Mouse (Mus musculus): ENCODE measurements at regions not wholly inside any gene's neighbourhood (a gene's known extent, or its start where the extent isn't known, plus 50 kb on each side); places are given as distances from the start of the nearest gene placed in this dataset.

- DNase-seq (ENCODE audit: low read depth, low spot score): no peak
Measured at GRCm38 (mm10) chr15:36348348-36348747, 659.2 kb downstream of the Zfp706 start.

- DNase-seq (ENCODE audit: low read depth, low spot score): no peak
Measured at GRCm38 (mm10) chr15:36347333-36347845, 660.2 kb downstream of the Zfp706 start.

GRCm38 (mm10) chr15:36346126-36346525, 661.4 kb downstream of the Zfp706 start:
- no peak for DNase-seq (ENCODE audit: low read depth, low spot score)

- no peak for DNase-seq (ENCODE audit: low read depth, low spot score)
Measured at GRCm38 (mm10) chr15:36345413-36345812, 662.2 kb downstream of the Zfp706 start.

GRCm38 (mm10) chr15:36339971-36340550, 667.5 kb downstream of the Zfp706 start:
- no peak for DNase-seq (ENCODE audit: low read depth, low spot score)

- DNase-seq (ENCODE audit: low read depth, low spot score): peak; percentile 48
Measured at GRCm38 (mm10) chr15:36338766-36339165, 668.8 kb downstream of the Zfp706 start.

GRCm38 (mm10) chr15:36336857-36337256, 670.7 kb downstream of the Zfp706 start:
- DNase-seq (ENCODE audit: low read depth, low spot score): no peak

- no peak for DNase-seq (ENCODE audit: low read depth, low spot score)
Measured at GRCm38 (mm10) chr15:36335116-36335515, 672.5 kb downstream of the Zfp706 start.

GRCm38 (mm10) chr15:36334436-36335113, 673.0 kb downstream of the Zfp706 start:
- no peak for DNase-seq (ENCODE audit: low read depth, low spot score)

- DNase-seq (ENCODE audit: low read depth, low spot score): no peak
Measured at GRCm38 (mm10) chr15:36333857-36334256, 673.7 kb downstream of the Zfp706 start.

GRCm38 (mm10) chr15:36333265-36333664, 674.3 kb downstream of the Zfp706 start:
- no peak for DNase-seq (ENCODE audit: low read depth, low spot score)

Data from c-Kit-negative CD71-positive TER-119-positive erythroid progenitor cells, embryonic 14.5 days (primary cell).